Mouse (Mus musculus) liver, postnatal 0 days (tissue): ENCODE data around the gene Nudt17. TPM values are rescaled to one million over a fixed set of nuclear protein-coding genes. Genes with fewer than 3 reads are reported as not detected.
"Not testable (repeated sequence)": the region's sequence is repeated elsewhere in the genome, so short reads cannot be mapped to it uniquely, and the experiment has no call there.

Experiments used
- ATAC-seq: fragments of 200-750 bp; cut with Nextera tagmentation; 2 replicates; pipeline ENCODE4 v1.8.0; 2017; ENCODE audit warnings: mild to moderate bottlenecking, moderate library complexity
- DNase-seq: peaks from one replicate; pipeline ENCODE4 v3.0.0-alpha.2; 2016
- H3K27ac ChIP-seq: fragments of 300-500 bp; sonication (generic); 2 replicates; pipeline ENCODE4 v1.5.1; 2014; ENCODE audit warnings: antibody characterized with exemption, moderate library complexity, mild to moderate bottlenecking, low read depth
- H3K27me3 ChIP-seq: fragments of 300-500 bp; sonication (generic); 2 replicates; pipeline ENCODE4 v1.6.1; 2014; ENCODE audit warnings: low read length, control low read depth, mixed read lengths; ENCODE audit not compliant: insufficient read depth
- H3K36me3 ChIP-seq: fragments of 300-500 bp; sonication (generic); replicated peaks from 2 replicates; pipeline ENCODE4 v1.6.1; 2014; ENCODE audit warnings: mild to moderate bottlenecking, control low read depth, low read length, moderate library complexity, mixed read lengths; ENCODE audit not compliant: insufficient read depth
- H3K4me1 ChIP-seq: fragments of 300-500 bp; sonication (generic); 2 replicates; pipeline ENCODE4 v1.6.1; 2014; ENCODE audit warnings: antibody characterized with exemption, mild to moderate bottlenecking, control low read depth; ENCODE audit not compliant: insufficient read depth
- H3K4me2 ChIP-seq: fragments of 300-500 bp; sonication (generic); 2 replicates; pipeline ENCODE4 v1.6.1; 2014; ENCODE audit warnings: low read depth, mild to moderate bottlenecking, low read length, moderate library complexity, mixed read lengths
- H3K4me3 ChIP-seq: fragments of 300-500 bp; sonication (generic); 2 replicates; pipeline ENCODE4 v1.5.1; 2014; ENCODE audit warnings: low read depth, low read length
- H3K9ac ChIP-seq: fragments of 300-500 bp; sonication (generic); replicated peaks from 2 replicates; pipeline ENCODE4 v1.6.1; 2014; ENCODE audit warnings: mild to moderate bottlenecking, moderate library complexity
- H3K9me3 ChIP-seq: fragments of 300-500 bp; sonication (generic); 2 replicates; pipeline ENCODE4 v1.6.1; 2016; ENCODE audit warnings: mild to moderate bottlenecking, control low read depth, low read length, mixed read lengths
- CTCF ChIP-seq: sonication (generic); IDR thresholded peaks from 2 replicates; pipeline ENCODE4 v1.5.1; 2016; ENCODE audit warnings: antibody characterized with exemption, low read depth
- EP300 ChIP-seq: IDR thresholded peaks from 2 replicates; pipeline ENCODE4 v1.6.1; 2016; ENCODE audit warnings: antibody characterized with exemption, low read depth, mild to moderate bottlenecking
- WGBS: fragments of 180-500 bp; shearing (Covaris S2); extraction: QIAGEN DNeasy Blood & Tissue Kit; methylation state at CpG from one replicate; pipeline ENCODE4 v1.1.7; 2014; ENCODE audit not compliant: insufficient replicate concordance; 5-methylcytosine and 5-hydroxymethylcytosine counted together
- polyA plus RNA-seq: library from polyadenylated mRNA; unstranded; fragments of >200 nt; fragmentation: Nextera tagmentation; extraction: Ambion mirVana; gene quantifications from 2 replicates; pipeline ENCODE4 v1.2.1, GENCODE M21; 2015

Nudt17 gene
- 0.29 and 0.38 TPM in 2 replicates for polyA plus RNA-seq

DNA sequence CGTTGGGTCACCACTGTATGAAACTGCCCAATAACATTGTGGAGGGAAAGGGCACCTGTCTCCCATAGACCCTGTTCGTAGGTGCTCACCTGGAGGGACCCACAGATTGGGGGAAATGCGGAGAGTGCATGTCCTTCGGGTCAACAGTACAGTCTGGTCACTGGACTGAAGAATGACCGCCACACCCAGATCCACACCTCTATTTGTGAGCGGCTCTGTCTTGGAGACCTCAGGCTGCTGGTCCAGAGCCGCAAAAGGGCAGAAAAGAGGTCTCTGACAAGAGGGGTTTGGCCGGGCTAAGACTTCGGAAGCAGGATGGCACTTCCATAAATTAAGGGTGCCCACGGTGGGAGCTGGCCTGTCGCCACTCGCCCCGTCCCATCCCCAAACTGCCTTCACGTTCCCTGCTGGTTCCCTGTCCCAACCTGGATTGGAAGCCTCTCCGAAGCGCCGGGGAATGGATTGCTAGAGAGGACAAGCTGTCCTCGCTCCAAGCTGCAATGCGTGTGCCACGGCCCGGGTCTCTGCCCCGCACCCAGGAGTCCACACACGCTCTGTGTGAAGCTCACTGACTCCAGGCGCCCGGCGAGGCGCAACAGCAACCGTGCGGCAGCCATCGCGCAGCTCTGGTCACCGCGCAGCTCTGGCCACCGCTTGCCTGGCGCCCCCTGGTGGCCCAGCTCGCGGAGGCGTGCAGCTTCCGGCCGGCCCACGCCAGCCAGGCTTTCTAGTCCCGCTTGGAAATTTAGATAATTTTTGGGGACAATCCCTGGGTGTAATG, at the start of gene Nudt17:
Gene Nudt17 (minus strand): TSS at position 660 of the 781 bp plus-strand sequence.
- WGBS, result 6% methylated on average over 42 of the region's 42 CpGs
- H3K4me2 ChIP-seq, result peak within 1 kb of the TSS; percentile 93
- H3K4me1 ChIP-seq, result peaks cover 11% of the 10 kb centered on the region

DNA sequence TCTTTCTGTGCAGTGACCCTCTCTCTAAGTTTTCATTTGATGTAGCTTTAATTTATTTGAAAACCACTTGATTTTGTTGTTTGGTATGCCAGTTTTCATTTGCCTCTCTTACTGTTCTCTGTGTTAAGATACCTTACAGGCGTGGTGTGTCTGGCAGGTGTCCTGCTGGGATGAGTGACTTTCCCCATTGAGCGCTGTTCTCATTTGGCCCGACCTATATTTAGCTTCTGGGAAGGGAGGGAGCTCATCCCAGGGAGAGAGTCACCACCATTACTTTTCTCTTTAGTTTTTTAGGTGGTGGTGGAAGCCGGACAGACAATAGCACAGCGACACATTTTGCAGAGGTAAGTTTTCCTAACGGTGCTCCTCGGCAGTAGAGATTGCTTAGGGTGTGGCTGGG, 49.3 kb upstream of the Nudt17 start:
- H3K4me1 ChIP-seq, result no peaks in the 10 kb centered on the region
- no peak overlapping the region for H3K27ac ChIP-seq
- WGBS, result 75% methylated on average over 7 of the region's 7 CpGs
- H3K4me2 ChIP-seq, result no peak overlapping the region
- peaks cover 3% of the 10 kb centered on the region; the same call in 1 of the 2 replicates for H3K36me3 ChIP-seq
- H3K9ac ChIP-seq, result no peak overlapping the region
- H3K9me3 ChIP-seq, result no peaks in the 10 kb centered on the region
- DNase-seq (no peak), ATAC-seq (no peak)
- H3K4me3 ChIP-seq, result no peak overlapping the region
- no peaks in the 10 kb centered on the region for H3K27me3 ChIP-seq
- TF ChIP-seq CTCF (no peak), EP300 (no peak)

More for the DNA sequence above, at the start of gene Nudt17:
- no peak within 1 kb of the TSS for H3K27ac ChIP-seq
- no peak for TF ChIP-seq EP300
- TF ChIP-seq CTCF, result peak; percentile 98
- no peaks in the 10 kb centered on the region for H3K9me3 ChIP-seq
- peak within 1 kb of the TSS; percentile 50 for H3K4me3 ChIP-seq
- peaks cover 44% of the 10 kb centered on the region for H3K36me3 ChIP-seq
- peak; percentile 84 for DNase-seq
- H3K9ac ChIP-seq, result peak within 1 kb of the TSS; percentile 62
- peak; percentile 86 for ATAC-seq
- H3K27me3 ChIP-seq, result peaks cover 13% of the 10 kb centered on the region

DNA sequence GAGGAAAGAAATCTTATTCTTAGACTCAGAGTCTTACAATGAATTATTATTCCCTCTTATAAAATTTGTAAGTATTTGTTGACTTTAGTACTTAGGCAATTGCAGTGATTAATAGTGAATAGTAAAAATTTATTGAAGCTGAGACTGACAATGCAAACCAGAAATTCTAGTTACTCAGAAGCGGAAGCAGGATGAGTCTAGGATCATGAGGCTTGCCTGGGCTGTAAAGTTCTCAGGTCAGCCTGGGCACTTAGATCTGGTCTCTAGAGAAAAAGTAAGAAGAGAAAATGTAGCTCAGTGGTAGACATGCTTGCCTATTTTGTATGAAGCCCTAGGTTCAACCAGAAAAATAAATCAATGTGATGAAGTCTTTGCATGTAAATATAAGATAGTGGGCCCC, 47.6 kb upstream of the Nudt17 start:
- DNase-seq (no peak), ATAC-seq (no peak)
- Histone ChIP-seq H3K9me3 (no peaks in the 10 kb centered on the region), H3K27ac (no peak overlapping the region), H3K36me3 (peaks cover 3% of the 10 kb centered on the region; the same call in 1 of the 2 replicates), H3K4me3 (no peak overlapping the region), H3K4me1 (no peaks in the 10 kb centered on the region), H3K27me3 (no peaks in the 10 kb centered on the region), H3K4me2 (no peak overlapping the region), H3K9ac (no peak overlapping the region)
- TF ChIP-seq CTCF (no peak), EP300 (no peak)
- WGBS, result 95% methylated on average over 1 of the region's 1 CpGs

DNA sequence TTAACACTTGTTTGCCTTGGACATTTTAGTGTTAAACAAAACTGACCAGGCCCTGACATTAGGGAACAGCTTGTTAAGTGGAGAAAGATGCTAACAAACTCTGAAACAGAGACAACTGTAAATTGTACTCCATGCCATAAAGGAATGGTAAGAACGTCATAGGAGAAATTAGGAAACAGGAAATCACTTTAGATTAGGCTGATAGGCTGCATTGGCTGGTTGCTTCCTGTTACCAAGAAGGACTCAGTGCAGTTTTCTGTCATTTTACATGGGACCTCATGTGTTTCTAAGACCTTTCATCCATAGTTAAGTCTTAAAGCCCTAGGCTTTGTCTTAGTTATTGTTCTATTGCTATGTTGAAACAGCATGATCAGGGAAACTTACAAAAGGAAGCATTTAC, 38.5 kb upstream of the Nudt17 start:
- Histone ChIP-seq H3K4me1 (peaks cover 3% of the 10 kb centered on the region; the same call in 1 of the 2 replicates), H3K27ac (no peak overlapping the region), H3K4me2 (no peak overlapping the region), H3K9ac (no peak overlapping the region), H3K4me3 (no peak overlapping the region), H3K27me3 (no peaks in the 10 kb centered on the region), H3K36me3 (no peaks in the 10 kb centered on the region), H3K9me3 (no peaks in the 10 kb centered on the region)
- ATAC-seq (no peak), DNase-seq (no peak)
- no peak for TF ChIP-seq EP300
- TF ChIP-seq CTCF, result no peak
- 43% methylated on average over 1 of the region's 1 CpGs for WGBS

DNA sequence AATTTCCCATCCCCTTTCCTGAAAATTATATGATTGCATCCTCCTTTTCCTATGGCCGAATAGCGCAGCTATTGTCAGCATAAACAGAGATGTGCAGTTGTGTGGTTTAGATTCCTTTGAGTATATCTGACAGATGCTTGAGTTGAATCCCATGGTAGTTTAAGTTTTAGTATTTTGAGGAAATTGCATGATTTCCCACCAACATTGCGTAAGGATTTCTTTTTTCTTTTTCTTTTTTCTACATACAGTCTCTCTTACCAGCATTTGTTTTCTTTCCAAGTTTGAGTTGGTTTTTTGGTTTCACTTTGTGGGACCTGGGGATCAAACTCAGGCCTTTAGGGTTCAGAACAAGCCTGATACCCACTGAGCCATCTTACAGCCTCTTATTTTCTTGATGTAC, 36.0 kb upstream of the Nudt17 start:
- Histone ChIP-seq H3K4me3 (no peak overlapping the region), H3K9ac (no peak overlapping the region), H3K36me3 (no peaks in the 10 kb centered on the region), H3K4me1 (peaks cover 3% of the 10 kb centered on the region; the same call in 1 of the 2 replicates), H3K4me2 (no peak overlapping the region), H3K27me3 (no peaks in the 10 kb centered on the region), H3K9me3 (no peaks in the 10 kb centered on the region), H3K27ac (no peak overlapping the region)
- TF ChIP-seq EP300 (no peak), CTCF (no peak)
- 77% methylated on average over 3 of the region's 3 CpGs for WGBS
- ATAC-seq (no peak), DNase-seq (no peak)

DNA sequence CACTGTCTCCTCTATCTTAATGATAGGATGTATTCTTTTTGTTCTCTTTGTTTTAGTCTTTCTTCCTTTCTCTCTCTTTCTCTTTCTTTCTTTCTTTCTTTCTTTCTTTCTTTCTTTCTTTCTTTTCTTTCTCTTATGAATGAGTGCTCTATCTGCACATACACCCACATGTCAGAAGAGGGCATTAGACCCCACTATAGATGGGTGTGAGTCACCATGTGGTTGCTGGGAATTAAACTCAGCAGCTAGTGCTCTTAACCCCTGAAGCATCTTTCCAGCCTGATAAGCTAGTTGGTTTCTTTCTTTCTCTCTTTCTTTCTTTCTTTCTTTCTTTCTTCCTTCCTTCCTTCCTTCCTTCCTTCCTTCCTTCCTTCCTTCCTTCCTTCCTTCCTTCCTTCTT, 31.9 kb upstream of the Nudt17 start:
- H3K4me2 ChIP-seq, H3K9me3 ChIP-seq, ATAC-seq, H3K27ac ChIP-seq, H3K4me3 ChIP-seq, H3K9ac ChIP-seq, H3K27me3 ChIP-seq, DNase-seq, H3K36me3 ChIP-seq: not testable (repeated sequence)
- peak; percentile 10; the same call in 1 of the 2 replicates for TF ChIP-seq CTCF
- H3K4me1 ChIP-seq, result peaks cover 11% of the 10 kb centered on the region
